Mouse (Mus musculus) layer of hippocampus, adult 9-10 months (tissue): Measurements from ENCODE around the gene Prcd.

Source experiments
- DNase-seq: peaks from one replicate; pipeline ENCODE4 v3.0.0; 2022; ENCODE audit warnings: low spot score

The Prcd gene

GRCm38 (mm10) chr11:116693899-116694249, 40.5 kb downstream of the Prcd start:
- DNase-seq: no peak

GRCm38 (mm10) chr11:116694250-116695193, 41.2 kb downstream of the Prcd start:
- DNase-seq: no peak

- no peak for DNase-seq
Measured at GRCm38 (mm10) chr11:116695194-116695880, 42.0 kb downstream of the Prcd start.

GRCm38 (mm10) chr11:116696426-116696825, 43.1 kb downstream of the Prcd start:
- no peak for DNase-seq

GRCm38 (mm10) chr11:116697521-116697920, 44.2 kb downstream of the Prcd start:
- DNase-seq: no peak

GRCm38 (mm10) chr11:116701377-116701841, 48.1 kb downstream of the Prcd start:
- no peak for DNase-seq

- no peak for DNase-seq
Measured at GRCm38 (mm10) chr11:116704336-116705035, 51.2 kb downstream of the Prcd start.

GRCm38 (mm10) chr11:116705204-116705608, 51.9 kb downstream of the Prcd start:
- DNase-seq: no peak

- no peak for DNase-seq
Measured at GRCm38 (mm10) chr11:116706363-116706762, 53.0 kb downstream of the Prcd start.

- DNase-seq: no peak
Measured at GRCm38 (mm10) chr11:116710171-116710570, 56.8 kb downstream of the Prcd start.

GRCm38 (mm10) chr11:116710793-116711192, 57.5 kb downstream of the Prcd start:
- no peak for DNase-seq

- DNase-seq: no peak
Measured at GRCm38 (mm10) chr11:116714052-116714451, 60.7 kb downstream of the Prcd start.
